Mouse (Mus musculus): ENCODE data around the gene Stk17b.

GRCm38 (mm10) chr1:53784291-53784720 is 718 bp downstream of the Stk17b start:
- TF ChIP-seq POLR2A (IDR thresholded peaks at IDR 0.05; ENCODE audit: extremely low read depth, insufficient read depth, low read length) (no peak), CTCF (IDR thresholded peaks at IDR 0.05; ENCODE audit: low read depth, low read length) (no peak)
